Mouse (Mus musculus) megakaryocyte, embryonic 14.5 days (primary cell): ENCODE results near the gene Ethe1.

Experiments
- FLI1 ChIP-seq: IDR thresholded peaks from 2 replicates; pipeline ENCODE4 v1.6.1; 2012; ENCODE audit warnings: low read length, inconsistent platforms, mixed read lengths
- GATA1 ChIP-seq: IDR thresholded peaks from 3 replicates; pipeline ENCODE4 v1.6.1; 2012; ENCODE audit warnings: mixed read lengths, low read length, inconsistent platforms, borderline replicate concordance

DNA sequence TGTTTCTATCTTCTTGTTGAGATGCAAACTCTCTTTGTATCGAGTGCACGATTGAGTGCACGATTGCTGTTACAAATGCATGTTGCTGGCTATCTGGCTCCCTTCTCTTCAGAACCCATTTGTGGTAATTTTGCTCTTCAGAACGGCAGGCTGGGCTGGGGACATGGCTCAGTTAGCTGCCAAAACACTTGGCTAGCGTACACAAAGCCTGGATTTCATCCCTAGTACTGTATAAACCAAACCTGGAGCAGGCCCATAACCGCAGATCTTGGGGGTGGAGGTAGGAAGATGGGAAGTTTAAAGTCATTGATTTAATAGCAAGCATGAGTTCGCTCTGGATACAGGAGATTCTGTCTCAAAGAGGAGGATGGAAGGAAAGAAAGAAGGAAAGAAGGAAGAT is 18.2 kb downstream of the Ethe1 start:
- TF ChIP-seq FLI1: no peak
- no peak for TF ChIP-seq GATA1
